Mouse (Mus musculus) bone marrow macrophage, adult 2 months (primary cell): ENCODE results near the gene Psmb11.

Experiments
- CTCF ChIP-seq: IDR thresholded peaks from 2 replicates; pipeline ENCODE4 v1.5.1; 2012; ENCODE audit warnings: low read depth, mild to moderate bottlenecking, low read length, moderate library complexity
- POLR2A ChIP-seq: IDR thresholded peaks from 2 replicates; pipeline ENCODE4 v1.6.1; 2012; ENCODE audit warnings: mild to moderate bottlenecking, low read depth, low read length, borderline replicate concordance

GRCm38 (mm10) chr14:54642224-54642944 is 21.2 kb downstream of the Psmb11 start:
- TF ChIP-seq POLR2A = no peak
- no peak for TF ChIP-seq CTCF
